Mouse (Mus musculus) limb, embryonic 10.5 days (tissue): Measurements from ENCODE around the gene Fam213b. TPM values are rescaled to one million over a fixed set of nuclear protein-coding genes. Genes with fewer than 3 reads are reported as not detected.

Source experiments
- DNase-seq: peaks from one replicate; pipeline ENCODE4 v3.0.0-alpha.2; 2017; ENCODE audit warnings: low spot score
- H3K27ac ChIP-seq: fragments of 300-500 bp; sonication (generic); 2 replicates; pipeline ENCODE4 v1.5.1; 2016; ENCODE audit warnings: mild to moderate bottlenecking
- H3K27me3 ChIP-seq: fragments of 300-500 bp; sonication (generic); 2 replicates; pipeline ENCODE4 v1.6.1; 2016; ENCODE audit warnings: low read depth, mild to moderate bottlenecking; ENCODE audit not compliant: poor library complexity, severe bottlenecking
- H3K36me3 ChIP-seq: fragments of 300-500 bp; sonication (generic); 2 replicates; pipeline ENCODE4 v1.6.1; 2016; ENCODE audit warnings: mild to moderate bottlenecking, moderate library complexity
- H3K4me1 ChIP-seq: fragments of 300-500 bp; sonication (generic); 2 replicates; pipeline ENCODE4 v1.6.1; 2016
- H3K4me3 ChIP-seq: fragments of 300-500 bp; sonication (generic); 2 replicates; pipeline ENCODE4 v1.5.1; 2016; ENCODE audit warnings: mild to moderate bottlenecking, moderate library complexity
- H3K9me3 ChIP-seq: fragments of 300-500 bp; sonication (generic); replicated peaks from 2 replicates; pipeline ENCODE4 v1.6.1; 2016; ENCODE audit warnings: mild to moderate bottlenecking
- WGBS: fragments of 180-500 bp; shearing (Covaris S2); methylation state at CpG from one replicate; pipeline ENCODE4 v1.1.7; 2016; 5-methylcytosine and 5-hydroxymethylcytosine counted together
- polyA plus RNA-seq: library from polyadenylated mRNA; unstranded; fragments of >200 nt; fragmentation: Nextera tagmentation; extraction: Ambion mirVana; gene quantifications from 2 replicates; pipeline ENCODE4 v1.2.1, GENCODE M21; 2016

Fam213b gene
- 34.9 and 42.7 TPM in 2 replicates for polyA plus RNA-seq

DNA sequence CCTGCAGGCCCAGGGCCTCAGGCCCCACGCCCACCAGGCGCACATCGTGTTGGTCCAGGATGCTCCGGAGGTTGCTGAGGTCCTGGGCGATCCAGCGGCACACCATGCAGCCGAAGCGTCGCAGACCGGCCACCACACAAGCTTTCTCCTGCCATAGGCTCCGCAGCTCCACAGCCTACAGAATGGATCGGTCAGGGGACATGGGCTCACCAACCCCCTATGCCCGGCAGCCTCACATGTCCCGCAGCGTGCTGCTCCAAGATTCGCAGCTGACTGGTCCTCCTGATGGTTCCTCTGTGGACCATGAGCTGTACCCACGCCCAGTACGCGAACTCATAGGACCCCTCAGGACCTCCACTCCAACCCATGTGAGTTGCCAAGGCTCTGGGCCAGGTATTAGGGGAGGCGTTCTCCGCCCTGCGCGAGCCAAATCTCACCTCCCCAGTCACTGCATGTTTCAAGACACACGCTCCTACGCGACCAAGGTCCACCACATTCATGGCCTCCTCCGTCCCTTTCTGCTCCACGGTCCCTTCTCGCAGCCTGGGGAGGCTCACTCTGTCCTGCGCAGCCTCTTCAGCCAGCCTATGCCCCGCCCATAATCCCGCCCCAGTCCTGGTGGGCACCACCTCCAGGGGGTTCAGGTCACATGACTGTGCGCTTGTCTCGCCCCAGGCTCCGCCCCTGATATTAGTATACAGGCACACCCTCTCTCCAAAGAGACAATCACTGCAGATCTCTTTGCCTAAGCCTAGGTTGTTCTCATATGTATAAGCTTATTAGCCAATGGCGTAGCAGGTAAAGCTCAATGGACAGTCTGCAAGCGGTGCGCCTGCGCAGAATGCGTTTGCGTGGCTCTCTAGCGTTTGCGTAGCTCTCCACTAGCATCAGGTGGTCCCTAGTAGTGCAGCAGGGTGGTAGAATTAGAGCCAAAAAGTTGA is at the start of gene Fam213b:
Fam213b (minus strand) TSS at position 630 of the 941 bp plus-strand sequence.
- peak; percentile 92 for DNase-seq
- peak within 1 kb of the TSS; percentile 69 for H3K4me3 ChIP-seq
- H3K4me1 ChIP-seq, result peaks cover 29% of the 10 kb centered on the region
- no peaks in the 10 kb centered on the region for H3K36me3 ChIP-seq
- 0 out of 2 replicates have a peak, but pooled peaks cover 18% of the 10 kb centered on the region for H3K27me3 ChIP-seq
- WGBS, result 4% methylated on average over 43 of the region's 43 CpGs
- peak within 1 kb of the TSS; percentile 81 for H3K27ac ChIP-seq
- H3K9me3 ChIP-seq, result no peaks in the 10 kb centered on the region

DNA sequence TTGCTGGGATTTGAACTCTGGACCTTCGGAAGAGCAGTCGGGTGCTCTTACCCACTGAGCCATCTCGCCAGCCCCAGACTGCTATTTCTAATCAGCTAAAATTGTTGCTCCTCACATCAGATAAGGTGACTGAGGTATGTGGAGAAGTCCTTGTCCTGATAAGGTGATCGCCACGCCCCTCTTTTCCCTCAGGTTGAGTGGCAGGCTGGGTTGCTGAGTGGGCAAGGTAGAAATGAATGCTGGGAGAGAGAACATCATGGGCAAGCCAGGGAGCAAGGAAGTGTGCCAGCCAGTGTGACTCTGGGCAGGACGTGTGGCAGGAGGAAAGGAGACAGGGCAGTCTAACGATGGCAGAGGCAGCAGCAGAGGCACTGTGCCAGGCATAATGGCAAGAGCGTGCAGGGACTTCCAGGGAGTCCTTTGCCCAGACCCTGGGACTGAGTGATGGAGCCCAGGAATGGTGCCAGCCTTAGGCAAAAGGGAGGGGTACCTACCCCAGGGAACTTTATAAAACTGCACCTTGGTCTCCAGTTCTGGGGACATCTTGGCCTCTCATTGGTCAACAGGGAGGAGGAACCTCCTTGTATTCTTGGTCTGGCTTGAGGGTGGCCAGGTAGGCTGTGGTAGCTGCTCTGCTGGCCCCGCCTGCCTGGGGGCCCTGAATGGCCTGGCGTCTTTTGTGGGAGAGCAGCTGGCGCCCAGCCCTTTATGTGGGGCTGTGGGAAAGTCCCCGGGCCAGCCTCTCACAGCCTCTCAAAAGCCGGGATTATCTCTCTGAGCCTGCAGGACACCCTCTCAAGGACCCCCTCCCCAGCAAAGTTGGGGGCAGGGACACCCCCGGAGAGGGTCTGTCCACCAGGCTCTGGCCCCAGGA is 49.4 kb upstream of the Fam213b start:
- no peak overlapping the region for H3K27ac ChIP-seq
- H3K4me1 ChIP-seq, result peaks cover 35% of the 10 kb centered on the region
- DNase-seq, result no peak
- H3K27me3 ChIP-seq, result peaks cover 54% of the 10 kb centered on the region
- H3K4me3 ChIP-seq, result no peak overlapping the region
- H3K9me3 ChIP-seq, result no peaks in the 10 kb centered on the region
- no peaks in the 10 kb centered on the region for H3K36me3 ChIP-seq
- WGBS, result 59% methylated on average over 14 of the region's 14 CpGs

DNA sequence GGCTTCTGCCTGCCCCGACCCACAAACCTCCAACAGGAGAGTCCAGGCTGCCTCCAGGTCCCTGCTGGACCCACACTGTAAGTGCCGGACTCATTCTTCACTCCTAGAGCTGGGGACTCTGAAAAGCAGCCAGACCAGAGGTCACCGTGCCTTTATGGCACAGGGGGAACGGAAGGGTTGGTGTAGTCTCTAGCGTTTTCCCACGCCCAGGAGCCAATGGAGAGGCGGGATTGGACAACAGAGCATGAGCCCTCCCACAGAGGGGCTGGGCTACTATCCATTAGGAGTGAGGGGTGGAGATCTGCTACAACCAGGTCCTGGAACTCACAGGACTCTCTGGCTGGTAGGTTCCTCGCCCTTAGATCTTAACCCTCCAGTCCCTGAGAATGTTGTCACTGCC is 47.4 kb upstream of the Fam213b start:
- Histone ChIP-seq H3K27ac (peak overlapping the region; percentile 68), H3K4me1 (peaks cover 26% of the 10 kb centered on the region), H3K9me3 (no peaks in the 10 kb centered on the region), H3K4me3 (peak overlapping the region; percentile 35), H3K36me3 (no peaks in the 10 kb centered on the region), H3K27me3 (peaks cover 34% of the 10 kb centered on the region)
- 1% methylated on average over 8 of the region's 8 CpGs for WGBS
- DNase-seq, result peak; percentile 75

DNA sequence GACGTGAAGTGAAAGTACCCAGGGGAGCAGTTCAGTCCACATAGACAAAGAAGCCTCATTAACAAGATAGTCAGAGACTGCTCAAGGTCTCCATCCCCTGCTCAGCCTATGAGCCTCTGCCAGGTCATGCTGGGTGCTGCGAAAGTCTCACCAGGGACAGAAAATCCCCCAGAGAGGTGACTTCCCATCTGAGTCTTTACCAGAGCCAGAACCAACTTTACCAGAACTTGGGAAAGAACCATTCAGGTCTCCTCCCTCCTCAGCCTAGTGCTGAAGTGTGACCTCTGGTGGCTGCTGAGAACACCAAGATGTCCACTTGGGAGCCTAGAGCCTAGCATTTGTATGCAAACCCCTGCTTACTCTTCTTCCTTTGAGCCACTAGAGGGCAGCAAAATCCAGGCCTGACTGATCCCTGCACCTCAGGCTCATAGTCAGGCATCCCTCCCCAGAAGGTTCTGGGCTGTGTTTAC is 45.2 kb upstream of the Fam213b start:
- WGBS, result 19% methylated on average over 2 of the region's 2 CpGs
- peak overlapping the region; percentile 12; the same call in 1 of the 2 replicates for H3K27ac ChIP-seq
- no peak overlapping the region for H3K4me3 ChIP-seq
- H3K36me3 ChIP-seq, result no peaks in the 10 kb centered on the region
- peaks cover 12% of the 10 kb centered on the region for H3K27me3 ChIP-seq
- peaks cover 22% of the 10 kb centered on the region for H3K4me1 ChIP-seq
- H3K9me3 ChIP-seq, result no peaks in the 10 kb centered on the region
- peak; percentile 74 for DNase-seq

DNA sequence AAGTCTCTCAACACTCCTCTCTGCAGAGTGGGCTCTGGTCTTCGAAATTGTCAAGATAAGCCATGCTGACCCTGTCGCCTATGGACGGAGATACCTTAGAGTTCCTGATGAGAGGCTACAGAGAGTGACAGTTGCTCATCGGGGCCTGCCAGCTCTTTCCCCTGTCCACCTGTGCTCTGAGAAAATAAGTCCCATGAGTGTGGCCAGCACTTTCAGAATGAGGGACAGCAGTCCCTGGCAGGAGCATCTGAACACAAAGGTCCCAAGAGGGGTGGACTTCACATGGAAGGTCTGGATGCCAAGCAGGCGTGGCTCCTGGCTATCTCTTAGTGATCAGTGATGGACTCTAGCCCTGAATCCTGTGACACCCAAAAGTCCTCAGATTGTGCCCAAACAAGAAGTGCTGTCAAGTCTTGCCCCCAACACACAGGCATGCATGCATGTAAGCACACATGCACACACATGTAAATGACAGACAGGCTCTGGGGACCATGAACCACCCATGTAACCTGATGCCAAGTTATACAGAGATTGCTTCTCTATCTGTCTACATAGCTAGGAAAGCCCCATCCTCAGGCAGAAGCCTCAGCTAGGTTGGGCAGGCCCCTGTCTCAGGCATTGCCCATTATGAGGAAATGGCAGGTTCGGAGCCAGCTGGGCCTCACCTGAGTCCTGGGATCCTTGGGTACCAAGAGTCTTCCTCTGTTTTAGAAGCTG is 44.5 kb upstream of the Fam213b start:
- Histone ChIP-seq H3K27ac (peak overlapping the region; percentile 12; the same call in 1 of the 2 replicates), H3K4me3 (no peak overlapping the region), H3K27me3 (peaks cover 6% of the 10 kb centered on the region), H3K4me1 (peaks cover 18% of the 10 kb centered on the region), H3K36me3 (no peaks in the 10 kb centered on the region), H3K9me3 (no peaks in the 10 kb centered on the region)
- 85% methylated on average over 6 of the region's 6 CpGs for WGBS
- DNase-seq, result no peak

DNA sequence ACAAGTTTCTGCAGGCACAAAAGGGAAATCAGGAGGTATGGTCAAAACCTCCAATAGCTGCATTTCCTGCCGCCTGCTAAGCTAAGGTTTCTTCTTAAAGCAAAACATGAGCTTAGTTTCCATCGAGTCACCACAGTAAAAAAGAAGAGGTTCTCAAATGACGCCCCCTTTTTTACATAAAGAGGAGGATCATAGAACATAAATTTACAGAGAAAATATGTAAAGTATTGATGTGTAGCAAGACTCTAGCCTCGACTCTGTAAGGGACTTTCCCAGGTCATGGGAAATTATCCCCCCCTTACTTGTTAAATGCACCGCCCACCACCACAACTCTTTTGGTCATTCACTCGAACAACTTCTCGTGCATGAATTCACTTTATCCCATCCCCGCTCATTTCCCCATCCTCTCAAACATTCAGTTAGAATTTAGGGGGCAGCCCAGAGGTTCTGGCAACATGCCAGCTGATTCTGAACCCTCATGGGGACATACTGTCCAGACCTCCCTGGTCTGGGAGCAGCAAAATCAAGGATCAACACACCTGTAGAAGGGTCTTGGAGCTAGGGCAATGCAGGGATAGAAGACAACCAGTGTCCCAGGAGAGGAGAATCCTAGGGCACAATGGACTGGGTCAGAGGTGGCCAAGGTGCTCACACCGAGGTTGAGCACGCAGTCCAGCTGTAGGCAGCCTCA is 43.8 kb upstream of the Fam213b start:
- Histone ChIP-seq H3K27me3 (no peaks in the 10 kb centered on the region), H3K36me3 (no peaks in the 10 kb centered on the region), H3K4me1 (peaks cover 18% of the 10 kb centered on the region), H3K4me3 (no peak overlapping the region), H3K9me3 (no peaks in the 10 kb centered on the region), H3K27ac (no peak overlapping the region)
- WGBS, result 86% methylated on average over 10 of the region's 10 CpGs
- no peak for DNase-seq

DNA sequence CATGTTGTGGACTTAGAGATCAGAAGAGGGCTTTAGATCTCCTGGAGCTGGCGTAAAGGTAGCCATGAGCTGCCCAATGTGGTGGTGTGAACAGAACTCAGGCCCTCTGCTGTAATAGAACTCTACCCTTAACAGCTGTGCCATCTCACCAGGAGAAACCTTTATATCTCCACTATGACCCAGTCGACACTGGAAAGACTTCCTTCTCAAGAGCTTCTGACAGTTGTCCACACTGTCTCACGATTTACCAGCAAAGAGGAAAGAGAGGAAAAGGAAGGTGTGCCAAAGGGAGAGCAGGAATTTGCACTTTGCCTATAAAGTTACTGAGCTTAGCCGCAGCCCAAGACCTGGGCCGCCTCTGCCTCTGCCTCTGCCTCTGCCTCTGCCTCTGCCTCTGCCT is 42.9 kb upstream of the Fam213b start:
- peaks cover 18% of the 10 kb centered on the region for H3K4me1 ChIP-seq
- no peak overlapping the region for H3K4me3 ChIP-seq
- H3K27me3 ChIP-seq, result no peaks in the 10 kb centered on the region
- DNase-seq, result no peak
- 92% methylated on average over 5 of the region's 5 CpGs for WGBS
- H3K36me3 ChIP-seq, result no peaks in the 10 kb centered on the region
- H3K9me3 ChIP-seq, result no peaks in the 10 kb centered on the region
- H3K27ac ChIP-seq, result no peak overlapping the region

DNA sequence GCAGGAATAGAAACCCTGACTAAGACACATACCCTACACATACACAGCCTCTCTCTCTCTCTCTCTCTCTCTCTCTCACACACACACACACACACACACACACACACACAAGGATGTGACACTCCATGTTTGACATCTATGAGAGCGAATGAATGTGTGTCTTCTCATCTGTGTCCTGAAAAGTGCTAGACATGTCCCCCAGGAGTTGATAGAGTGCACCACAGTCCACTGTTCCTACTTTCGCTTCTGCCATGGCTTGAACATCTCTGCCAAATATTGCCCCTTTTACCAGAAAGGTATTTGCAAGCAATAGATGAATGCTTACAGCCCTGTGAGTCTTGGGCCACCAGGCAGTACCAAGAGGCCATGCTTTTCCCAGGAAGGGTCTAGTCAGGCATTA is 41.2 kb upstream of the Fam213b start:
- WGBS, result 94% methylated on average over 2 of the region's 2 CpGs
- H3K9me3 ChIP-seq, result no peaks in the 10 kb centered on the region

DNA sequence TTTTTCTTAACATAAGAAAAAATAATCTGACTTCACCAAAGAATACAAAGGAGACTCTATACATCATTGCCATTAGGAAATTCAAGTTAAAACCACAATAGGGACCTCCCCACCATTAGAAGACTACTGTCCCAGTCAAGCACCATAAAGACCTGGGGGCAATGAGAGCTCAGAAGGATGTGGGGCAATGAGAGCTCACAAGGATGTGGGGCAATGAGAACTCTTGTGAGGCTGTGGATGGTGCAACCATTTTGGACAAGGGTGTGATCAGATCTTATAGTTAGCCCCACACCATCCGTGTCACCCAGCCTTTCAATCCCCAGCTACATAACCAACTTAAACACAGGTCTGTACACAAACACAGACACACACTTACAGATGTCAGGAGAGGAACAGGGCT is 38.8 kb upstream of the Fam213b start:
- no peak for DNase-seq
- Histone ChIP-seq H3K9me3 (no peaks in the 10 kb centered on the region), H3K27ac (no peak overlapping the region), H3K27me3 (no peaks in the 10 kb centered on the region), H3K4me3 (no peak overlapping the region), H3K36me3 (no peaks in the 10 kb centered on the region), H3K4me1 (no peaks in the 10 kb centered on the region)
- 74% methylated on average over 1 of the region's 1 CpGs for WGBS

More for the DNA sequence above, 41.2 kb upstream of the Fam213b start:
- DNase-seq, result no peak
- peaks cover 2% of the 10 kb centered on the region; the same call in 1 of the 2 replicates for H3K4me1 ChIP-seq
- no peak overlapping the region for H3K4me3 ChIP-seq
- no peaks in the 10 kb centered on the region for H3K36me3 ChIP-seq
- H3K27me3 ChIP-seq, result no peaks in the 10 kb centered on the region
- no peak overlapping the region for H3K27ac ChIP-seq

DNA sequence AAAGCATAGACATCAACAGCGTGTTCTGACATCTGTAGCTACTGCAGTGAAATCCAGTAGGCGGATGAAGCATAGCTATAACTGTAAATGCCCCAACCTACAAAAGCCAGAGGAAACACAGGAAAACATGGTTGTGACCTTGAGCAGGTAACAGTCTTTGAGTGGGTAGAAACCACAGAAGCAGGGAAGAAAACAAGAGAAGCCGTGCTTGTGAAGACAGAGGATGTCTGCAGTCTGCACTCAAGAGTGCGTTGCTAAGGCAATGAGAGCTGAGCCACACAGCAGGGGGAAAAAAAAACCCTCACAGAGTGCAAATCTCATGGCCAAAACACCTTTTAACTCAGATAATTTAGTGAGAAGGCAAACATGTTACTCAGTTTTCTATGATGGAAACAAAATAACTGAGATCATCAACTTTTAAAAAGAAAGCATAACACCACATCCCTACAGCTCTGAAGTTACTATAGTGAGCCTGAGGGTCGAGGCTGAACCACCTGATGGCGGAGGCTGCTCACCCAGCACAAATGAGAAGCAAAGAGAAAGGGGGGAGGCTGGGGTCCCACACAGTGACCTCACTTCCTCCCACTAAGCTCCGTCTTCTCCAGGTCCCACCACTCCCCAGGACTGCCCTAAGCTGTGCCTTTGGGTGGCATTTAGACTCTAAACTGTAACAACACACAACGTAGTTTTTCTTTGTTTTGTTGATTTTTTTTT is 37.8 kb upstream of the Fam213b start:
- H3K27me3 ChIP-seq, result no peaks in the 10 kb centered on the region
- DNase-seq, result no peak
- no peaks in the 10 kb centered on the region for H3K4me1 ChIP-seq
- H3K4me3 ChIP-seq, result no peak overlapping the region
- H3K36me3 ChIP-seq, result no peaks in the 10 kb centered on the region
- WGBS, result 74% methylated on average over 8 of the region's 8 CpGs
- H3K9me3 ChIP-seq, result no peaks in the 10 kb centered on the region
- no peak overlapping the region for H3K27ac ChIP-seq

DNA sequence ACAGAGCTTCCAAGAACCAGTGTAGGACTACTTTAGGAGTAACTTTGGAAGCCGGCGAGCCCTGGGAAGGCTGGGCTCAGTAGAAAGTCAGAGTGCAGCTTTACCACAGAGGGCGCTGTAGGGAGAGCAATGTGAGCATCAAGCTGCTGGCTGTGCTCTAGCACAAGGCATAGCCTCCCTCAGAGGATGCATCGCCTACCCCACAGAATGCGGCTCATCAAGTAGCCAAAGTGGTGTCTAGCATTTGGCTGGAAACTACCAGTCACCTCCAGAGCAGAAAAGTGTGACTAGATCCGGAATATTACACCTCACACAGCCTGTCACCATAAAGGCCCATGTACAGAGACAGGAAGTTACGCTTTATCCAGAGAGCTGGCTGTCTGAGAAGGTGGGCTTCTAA is 36.9 kb upstream of the Fam213b start:
- 82% methylated on average over 7 of the region's 7 CpGs for WGBS
- Histone ChIP-seq H3K4me1 (no peaks in the 10 kb centered on the region), H3K27ac (no peak overlapping the region), H3K36me3 (no peaks in the 10 kb centered on the region), H3K27me3 (no peaks in the 10 kb centered on the region), H3K4me3 (no peak overlapping the region), H3K9me3 (no peaks in the 10 kb centered on the region)
- no peak for DNase-seq
